Mouse (Mus musculus) heart, adult 2 months (tissue): ENCODE results near the gene Spata21.

Source experiments
- CTCF ChIP-seq: fragments of 200-600 bp; IDR thresholded peaks from 2 replicates; pipeline ENCODE4 v1.8.1; 2022; ENCODE audit warnings: antibody characterized with exemption, mild to moderate bottlenecking, moderate library complexity
- EP300 ChIP-seq: fragments of 200-500 bp; IDR thresholded peaks from 2 replicates; pipeline ENCODE4 v1.6.1; 2011; ENCODE audit warnings: low read depth, low read length, control low read depth; ENCODE audit not compliant: insufficient read depth
- POLR2A ChIP-seq: fragments of 200-500 bp; IDR thresholded peaks from 2 replicates; pipeline ENCODE4 v1.6.1; 2011; ENCODE audit warnings: mild to moderate bottlenecking, low read depth, low read length, control low read depth; ENCODE audit not compliant: insufficient read depth

GRCm38 (mm10) chr4:141088714-141089113 lies 581 bp downstream of the Spata21 start:
- no peak for TF ChIP-seq EP300
- TF ChIP-seq CTCF = no peak
- no peak for TF ChIP-seq POLR2A
